Mouse (Mus musculus): ENCODE measurements at regions not wholly inside any gene's neighbourhood (a gene's known extent, or its start where the extent isn't known, plus 50 kb on each side); places are given as distances from the start of the nearest gene placed in this dataset.

GRCm38 (mm10) chr10:105034711-105035386 lies 539.4 kb downstream of the Tmtc2 start:
- Histone ChIP-seq H3K4me2 (ENCODE audit: low read length) (no peak overlapping the region), H3K27ac (ENCODE audit: low read length) (no peak overlapping the region), H3K9ac (ENCODE audit: low read depth, low read length) (no peak overlapping the region), H3K9me3 (replicated peaks; ENCODE audit: control insufficient read depth, low read length, poor library complexity, severe bottlenecking) (no peaks in the 10 kb centered on the region), H3K36me3 (ENCODE audit: control insufficient read depth, insufficient read depth, low read length) (no peaks in the 10 kb centered on the region), H3K4me1 (ENCODE audit: control insufficient read depth, insufficient read depth, low read length) (no peaks in the 10 kb centered on the region), H3K27me3 (ENCODE audit: control insufficient read depth, insufficient read depth, low read depth, low read length) (no peaks in the 10 kb centered on the region), H3K4me3 (ENCODE audit: low read depth, low read length) (no peak overlapping the region)
- 62% methylated on average over 1 of the region's 1 CpGs for WGBS
- no peak for ATAC-seq

GRCm38 (mm10) chr10:105020471-105021120 lies 553.7 kb downstream of the Tmtc2 start:
- Histone ChIP-seq H3K4me1 (ENCODE audit: control insufficient read depth, insufficient read depth, low read length) (peaks cover 10% of the 10 kb centered on the region), H3K27me3 (ENCODE audit: control insufficient read depth, insufficient read depth, low read depth, low read length) (no peaks in the 10 kb centered on the region), H3K9me3 (replicated peaks; ENCODE audit: control insufficient read depth, low read length, poor library complexity, severe bottlenecking) (no peaks in the 10 kb centered on the region), H3K27ac (ENCODE audit: low read length) (peak overlapping the region; percentile 23; the same call in 1 of the 2 replicates), H3K4me2 (ENCODE audit: low read length) (peak overlapping the region; percentile 48), H3K4me3 (ENCODE audit: low read depth, low read length) (peak overlapping the region; percentile 30), H3K9ac (ENCODE audit: low read depth, low read length) (no peak overlapping the region), H3K36me3 (ENCODE audit: control insufficient read depth, insufficient read depth, low read length) (no peaks in the 10 kb centered on the region)
- 39% methylated on average over 14 of the region's 14 CpGs for WGBS
- ATAC-seq: peak; percentile 72; the same call in 1 of the 2 replicates

GRCm38 (mm10) chr10:105019774-105020470 lies 554.3 kb downstream of the Tmtc2 start:
- Histone ChIP-seq H3K36me3 (ENCODE audit: control insufficient read depth, insufficient read depth, low read length) (no peaks in the 10 kb centered on the region), H3K27ac (ENCODE audit: low read length) (no peak overlapping the region), H3K9me3 (replicated peaks; ENCODE audit: control insufficient read depth, low read length, poor library complexity, severe bottlenecking) (no peaks in the 10 kb centered on the region), H3K4me2 (ENCODE audit: low read length) (peak overlapping the region; percentile 48), H3K27me3 (ENCODE audit: control insufficient read depth, insufficient read depth, low read depth, low read length) (no peaks in the 10 kb centered on the region), H3K9ac (ENCODE audit: low read depth, low read length) (no peak overlapping the region), H3K4me3 (ENCODE audit: low read depth, low read length) (no peak overlapping the region), H3K4me1 (ENCODE audit: control insufficient read depth, insufficient read depth, low read length) (peaks cover 10% of the 10 kb centered on the region)
- 39% methylated on average over 11 of the region's 11 CpGs for WGBS
- ATAC-seq: peak; percentile 56; the same call in 1 of the 2 replicates

All from midbrain, embryonic 16.5 days (tissue).